Mouse (Mus musculus): ENCODE measurements around the gene Gm37419.

DNA sequence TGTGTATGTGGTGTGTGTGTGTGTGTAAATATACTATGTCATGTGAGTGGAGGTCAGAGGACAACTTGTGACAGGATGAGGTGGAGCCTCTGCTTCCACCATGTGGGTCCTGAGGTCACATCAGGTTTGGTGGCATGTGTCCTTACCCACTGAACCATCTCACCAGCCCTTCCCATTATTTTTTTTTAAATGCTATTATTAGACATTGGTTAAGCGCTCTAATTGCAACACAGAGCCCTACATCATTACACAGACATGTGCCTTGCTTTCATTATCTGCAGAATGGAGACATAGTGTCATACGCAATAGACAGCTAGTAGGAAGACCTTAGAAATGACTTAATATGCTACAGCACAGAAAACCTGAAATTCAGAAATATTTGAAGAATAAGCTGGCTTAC is 12.1 kb upstream of the Gm37419 start:
- no peak for TF ChIP-seq CTCF (IDR thresholded peaks at IDR 0.05; ENCODE audit: control insufficient read depth, insufficient read depth, low read length)
- TF ChIP-seq POLR2A (IDR thresholded peaks at IDR 0.05; ENCODE audit: borderline replicate concordance, control insufficient read depth, low read depth, low read length), result no peak
